Mouse (Mus musculus) urinary bladder, adult 2 months (tissue): ENCODE measurements around the gene Dtx3l. TPM values are rescaled to one million over a fixed set of nuclear protein-coding genes. Genes with fewer than 3 reads are reported as not detected.

Experiments used
- DNase-seq: peaks from one replicate; pipeline ENCODE4 v3.0.0; 2022; ENCODE audit warnings: low spot score
- polyA plus RNA-seq: library from polyadenylated mRNA; depleted of rRNA; stranded (reverse); fragments of >200 nt; gene quantifications from 2 replicates; pipeline ENCODE4 v1.2.3, GENCODE M21; 2012; rRNA removed

Gene Dtx3l
- polyA plus RNA-seq, 1 experiment: 13.2 TPM

DNA sequence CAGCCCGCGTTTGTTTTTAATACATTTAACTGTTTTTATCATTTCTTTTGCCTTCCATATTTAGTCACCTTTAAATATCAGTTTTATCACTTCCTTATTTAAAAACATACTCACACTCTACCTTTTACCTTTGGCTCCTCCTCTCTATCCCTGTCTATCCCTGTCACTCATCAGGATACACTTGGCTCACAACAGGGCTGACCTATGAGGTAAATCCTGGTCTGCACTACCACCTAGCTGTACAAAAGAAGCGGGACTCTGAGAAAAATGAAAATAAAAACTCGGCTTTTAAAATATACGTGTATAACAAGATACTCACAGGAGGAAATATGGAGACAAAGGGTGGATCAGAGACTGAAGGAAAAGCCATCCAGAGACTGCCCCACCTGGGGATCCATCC lies 50.0 kb downstream of the Dtx3l start:
- DNase-seq: no peak

DNA sequence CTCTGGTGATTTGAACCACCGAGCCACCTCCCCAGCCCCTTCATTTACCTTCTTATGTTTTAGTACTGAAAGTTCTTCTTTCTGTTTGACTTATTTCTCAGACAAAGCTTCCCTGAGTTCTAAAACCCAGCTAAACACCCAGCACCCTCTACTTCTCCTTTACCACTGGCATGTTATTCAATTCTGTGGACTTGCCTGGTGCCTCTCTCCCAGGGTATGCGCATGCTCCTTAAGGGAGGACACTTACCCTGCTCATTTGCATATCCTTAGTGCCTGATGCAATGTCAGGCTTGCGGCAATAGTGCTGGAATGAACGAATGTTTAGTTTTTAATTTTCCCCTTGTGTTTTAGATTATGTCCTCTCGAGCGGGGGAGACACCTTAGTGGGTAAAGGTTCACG lies 50.8 kb downstream of the Dtx3l start:
- no peak for DNase-seq

Other genes with a start within 250 kb of the Dtx3l start
- 32.8 and 34.8 TPM in 2 replicates for gene Dirc2, start 169.8 kb downstream of the Dtx3l start, polyA plus RNA-seq
- gene Hspbap1, start 168.8 kb downstream of the Dtx3l start, polyA plus RNA-seq: 7.7 and 8.7 TPM in 2 replicates
- gene Parp14, start 67.6 kb downstream of the Dtx3l start, polyA plus RNA-seq: 12.8 and 19.4 TPM in 2 replicates
- gene Parp9, start 681 bp downstream of the Dtx3l start, polyA plus RNA-seq: 20.3 and 25.3 TPM in 2 replicates
- 18.0 and 21.2 TPM in 2 replicates for gene Kpna1, start 39.6 kb upstream of the Dtx3l start, polyA plus RNA-seq
- 6.3 and 6.6 TPM in 2 replicates for gene Wdr5b, start 102.0 kb upstream of the Dtx3l start, polyA plus RNA-seq
- gene Fam162a, start 132.4 kb upstream of the Dtx3l start, polyA plus RNA-seq: 192 and 236 TPM in 2 replicates
- gene Ccdc58, start 132.5 kb upstream of the Dtx3l start, polyA plus RNA-seq: 30.9 and 44.8 TPM in 2 replicates
- gene Csta1, start 192.1 kb upstream of the Dtx3l start, polyA plus RNA-seq: 0.03 and 0.09 TPM in 2 replicates
- not detected in 2 replicates for gene Stfa2l1, start 217.7 kb upstream of the Dtx3l start, polyA plus RNA-seq
- gene Gm5483, start 245.1 kb upstream of the Dtx3l start, polyA plus RNA-seq: not detected in 2 replicates